Mouse (Mus musculus) liver, embryonic 14.5 days (tissue): ENCODE data around the gene Supt20.

Source experiments
- CTCF ChIP-seq: IDR thresholded peaks from 2 replicates; pipeline ENCODE4 v1.5.1; 2016; ENCODE audit warnings: antibody characterized with exemption, low read depth, control low read depth
- EP300 ChIP-seq: IDR thresholded peaks from 2 replicates; pipeline ENCODE4 v1.6.1; 2016; ENCODE audit warnings: antibody characterized with exemption, low read depth

DNA sequence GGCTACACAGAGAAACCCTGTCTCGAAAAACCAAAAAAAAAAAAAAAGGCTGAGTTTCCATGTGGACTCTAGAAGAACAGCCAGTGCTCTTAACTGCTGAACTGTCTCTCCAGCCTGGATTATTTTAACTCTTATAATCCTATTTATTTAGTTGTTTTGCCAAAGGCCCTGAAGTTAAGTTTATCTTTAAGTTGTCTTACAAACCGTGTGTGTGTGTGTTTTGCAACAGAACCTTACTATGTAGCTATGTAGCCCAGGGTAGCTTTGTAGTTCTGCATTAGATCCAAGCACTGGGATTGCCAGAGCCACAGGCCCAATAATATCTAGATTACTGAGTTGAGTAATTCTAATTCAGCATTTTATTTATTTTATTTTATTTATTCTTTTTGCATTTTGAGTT lies 32.7 kb downstream of the Supt20 start:
- TF ChIP-seq EP300 (no peak), CTCF (no peak)
